Mouse (Mus musculus): Measurements from ENCODE around the gene Nckap1.

The Nckap1 gene

DNA sequence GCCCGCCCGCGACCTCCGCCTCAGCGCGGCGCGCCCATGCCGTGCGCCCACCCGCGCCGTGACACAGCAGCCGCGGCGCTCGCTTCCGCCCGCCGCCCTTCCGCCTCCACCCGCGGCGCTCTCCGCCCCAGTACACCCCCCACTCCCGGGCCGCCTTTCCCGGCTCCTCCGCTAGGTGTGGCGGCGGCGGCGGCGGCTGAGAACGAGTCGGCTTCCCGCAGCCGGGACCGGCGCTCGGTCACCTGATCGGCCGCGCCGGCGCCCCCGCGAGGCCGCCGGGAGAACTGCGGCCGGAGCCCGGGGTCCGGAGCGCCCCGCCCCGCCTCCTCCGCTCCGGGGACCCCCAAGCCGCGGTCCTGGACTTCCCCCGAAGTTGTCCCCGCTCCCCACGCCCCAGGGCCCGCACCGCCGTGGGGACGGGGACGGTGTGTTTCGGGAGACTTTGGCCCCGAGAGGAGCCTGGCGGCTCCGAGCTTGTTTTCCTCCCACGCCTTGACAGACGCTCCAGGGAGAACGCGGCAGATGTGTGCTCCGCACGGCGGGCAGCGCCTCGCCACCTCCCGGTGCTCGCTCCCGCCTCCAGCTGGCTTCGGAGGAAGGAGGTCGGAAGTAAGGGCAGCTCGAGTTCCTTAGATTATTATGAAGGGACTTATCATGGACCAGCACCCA, at the start of gene Nckap1:
TSS of gene Nckap1 (minus strand) at position 338 of the 669 bp plus-strand sequence.
- peak; percentile 88 to 93 for DNase-seq

DNA sequence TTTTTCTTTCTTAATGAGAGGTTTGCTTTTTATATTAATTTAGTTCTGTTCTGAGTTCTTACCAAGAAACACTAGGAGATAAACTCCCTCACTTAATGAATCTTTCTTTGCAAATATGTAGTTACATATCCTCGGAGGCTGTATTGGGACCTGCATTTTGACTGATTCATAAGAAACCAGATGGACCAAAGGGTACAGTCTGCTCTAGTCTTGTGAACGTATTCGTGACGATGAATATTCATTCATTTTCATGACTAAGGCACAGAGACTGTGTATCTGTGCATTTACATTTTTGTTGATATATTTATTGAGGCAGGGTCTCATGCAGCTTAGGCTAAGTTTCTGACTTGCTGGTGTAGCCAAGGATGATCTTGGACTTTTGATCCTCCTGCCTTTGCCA, 43.3 kb upstream of the Nckap1 start:
- no peak for DNase-seq

GRCm38 (mm10) chr2:80621921-80622320, 40.7 kb upstream of the Nckap1 start:
- DNase-seq = no peak

- DNase-seq = no peak
Observed at GRCm38 (mm10) chr2:80618991-80619390, 37.8 kb upstream of the Nckap1 start.

DNA sequence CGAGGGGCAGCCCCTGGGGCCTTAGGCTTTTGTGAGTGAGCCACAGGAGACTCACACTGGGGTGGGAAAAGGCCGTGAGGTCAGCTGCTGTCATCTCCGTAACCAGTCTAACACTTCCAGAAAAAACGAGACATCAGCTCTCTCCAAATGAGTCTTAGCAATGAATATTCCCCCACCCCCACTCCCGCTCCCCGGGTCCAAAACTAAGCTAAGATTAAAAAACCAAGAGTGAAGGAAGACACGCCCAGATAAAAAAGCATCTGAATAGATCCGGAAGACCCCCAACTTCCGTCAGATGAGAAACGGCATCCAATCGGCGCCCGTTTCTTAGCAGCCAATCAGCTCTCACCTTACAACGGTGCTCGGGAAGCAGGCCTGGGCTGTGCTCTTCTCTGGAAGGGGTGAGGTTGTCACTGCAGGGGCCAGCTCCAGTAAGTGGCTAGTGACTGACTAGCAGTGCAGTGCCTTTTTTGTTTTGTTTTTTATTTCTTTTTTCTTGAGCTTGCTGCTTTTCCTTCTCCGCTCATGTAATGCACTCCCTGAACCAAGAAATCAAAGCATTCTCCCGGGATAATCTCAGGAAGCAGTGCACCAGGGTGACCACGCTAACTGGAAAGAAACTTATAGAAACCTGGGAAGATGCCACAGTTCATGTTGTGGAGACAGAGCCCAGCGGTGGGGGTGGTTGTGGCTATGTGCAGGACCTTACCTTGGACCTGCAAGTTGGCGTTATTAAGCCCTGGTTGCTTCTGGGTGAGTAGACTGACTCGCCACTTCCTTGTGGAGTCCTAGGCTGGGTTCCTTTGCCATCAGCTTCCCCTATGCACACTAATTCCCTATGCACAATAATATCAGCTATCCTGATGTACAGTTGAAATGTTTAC, 35.9 kb upstream of the Nckap1 start, which contains the start of the genes Dusp19 and Nup35:
TSS of gene Dusp19 (plus strand) at position 192 of the 884 bp plus-strand sequence.
TSS of gene Nup35 (plus strand) at position 383 of the 884 bp plus-strand sequence.
- DNase-seq = peak; percentile 94 to 95

- no peak for DNase-seq
Observed at GRCm38 (mm10) chr2:80612796-80613195, 31.6 kb upstream of the Nckap1 start.

GRCm38 (mm10) chr2:80612286-80612685, 31.1 kb upstream of the Nckap1 start:
- no peak for DNase-seq

- no peak for DNase-seq
Observed at GRCm38 (mm10) chr2:80603771-80604426, 22.7 kb upstream of the Nckap1 start.

GRCm38 (mm10) chr2:80602756-80603155, 21.6 kb upstream of the Nckap1 start:
- no peak for DNase-seq

GRCm38 (mm10) chr2:80600611-80601010, 19.4 kb upstream of the Nckap1 start:
- no peak for DNase-seq

DNA sequence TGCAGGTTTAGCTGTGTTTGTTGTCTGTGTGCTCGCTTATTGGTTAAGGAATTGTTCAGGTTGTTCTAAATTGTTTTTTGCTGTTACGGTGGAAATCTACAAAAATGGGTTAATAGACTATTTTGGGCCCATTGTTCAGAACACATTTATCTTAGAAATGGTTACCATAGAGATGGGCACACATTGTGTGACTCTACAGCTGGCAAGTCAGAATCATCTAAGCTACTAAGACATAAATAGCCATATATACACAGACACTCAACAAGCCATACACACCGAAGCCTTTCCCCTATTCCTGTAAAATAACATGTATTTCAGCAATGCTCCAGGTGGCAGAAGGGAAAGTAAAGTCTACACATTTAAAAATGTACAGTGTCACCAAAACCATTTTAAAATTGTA, 18.7 kb upstream of the Nckap1 start:
- DNase-seq = no peak

DNA sequence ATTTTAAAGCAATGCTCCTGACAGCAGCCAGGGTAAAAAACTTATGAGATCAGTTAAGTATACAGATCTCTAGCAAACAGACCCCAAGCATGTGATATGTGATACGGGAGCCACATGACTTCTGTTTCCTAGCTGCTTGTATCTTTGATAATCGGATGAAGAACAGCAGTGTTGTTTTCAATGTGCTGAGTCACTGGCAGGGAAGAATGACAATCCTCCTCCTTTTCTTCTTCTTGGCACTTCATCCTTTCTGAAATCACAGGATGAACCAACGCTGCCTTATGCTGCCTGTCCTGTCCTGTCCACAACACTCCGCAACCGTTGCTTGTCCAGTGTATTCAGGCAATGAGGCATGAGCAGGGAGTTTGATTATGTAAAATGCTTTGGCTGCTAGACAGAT, 15.8 kb upstream of the Nckap1 start:
- DNase-seq = no peak

DNA sequence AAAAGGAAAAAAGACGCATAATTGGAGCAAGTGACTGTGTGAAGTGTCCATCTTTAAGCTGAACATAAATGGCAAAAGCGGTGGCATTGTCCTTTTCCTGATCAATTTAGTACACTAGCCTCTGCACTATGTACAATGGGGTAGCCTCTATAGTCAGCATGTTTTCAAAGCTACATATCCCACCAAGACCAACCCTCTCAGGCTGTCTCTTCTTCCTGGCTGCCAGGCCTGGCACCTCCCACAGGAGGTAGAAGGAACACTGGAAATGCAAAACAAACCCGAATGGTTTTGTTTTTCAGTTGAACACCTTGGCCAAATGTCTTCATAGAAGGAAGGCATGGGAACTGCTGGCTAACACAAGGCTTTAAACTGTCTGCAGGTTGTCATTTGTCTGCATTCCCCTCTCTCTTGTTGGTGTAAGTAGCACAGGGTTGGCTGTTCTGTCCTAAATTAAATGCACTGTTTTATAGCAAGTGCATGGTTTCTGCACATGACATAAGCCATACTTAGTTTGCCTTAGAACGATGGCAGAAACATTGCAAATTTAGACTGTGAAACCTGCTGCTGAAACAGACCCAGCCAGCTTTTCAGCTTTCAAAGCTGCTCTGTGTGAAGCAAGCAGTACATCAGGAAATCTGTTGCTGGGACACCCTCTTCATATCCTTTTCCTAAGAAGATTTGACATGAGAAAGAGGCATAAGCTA, 13.2 kb upstream of the Nckap1 start:
- no peak for DNase-seq

DNA sequence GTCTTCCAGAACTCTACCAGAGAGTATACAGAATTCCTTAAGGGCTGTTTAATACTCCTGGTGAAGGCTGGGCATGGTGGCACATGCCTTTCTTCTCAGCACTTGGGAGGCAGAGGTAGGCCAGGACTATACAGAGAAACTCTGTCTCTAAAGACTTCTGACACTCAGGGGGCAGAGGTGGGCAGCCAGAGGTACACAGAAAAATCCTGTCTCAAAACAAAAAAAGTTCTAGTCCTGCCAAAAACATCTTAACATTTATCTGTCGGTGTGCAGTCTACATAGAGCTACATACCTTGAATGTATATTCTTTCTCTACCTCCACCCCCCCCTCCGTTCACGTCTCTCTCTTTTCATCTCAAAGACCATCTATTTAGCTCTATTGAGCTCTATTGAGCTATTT, 1.2 kb upstream of the Nckap1 start:
- no peak for DNase-seq

DNA sequence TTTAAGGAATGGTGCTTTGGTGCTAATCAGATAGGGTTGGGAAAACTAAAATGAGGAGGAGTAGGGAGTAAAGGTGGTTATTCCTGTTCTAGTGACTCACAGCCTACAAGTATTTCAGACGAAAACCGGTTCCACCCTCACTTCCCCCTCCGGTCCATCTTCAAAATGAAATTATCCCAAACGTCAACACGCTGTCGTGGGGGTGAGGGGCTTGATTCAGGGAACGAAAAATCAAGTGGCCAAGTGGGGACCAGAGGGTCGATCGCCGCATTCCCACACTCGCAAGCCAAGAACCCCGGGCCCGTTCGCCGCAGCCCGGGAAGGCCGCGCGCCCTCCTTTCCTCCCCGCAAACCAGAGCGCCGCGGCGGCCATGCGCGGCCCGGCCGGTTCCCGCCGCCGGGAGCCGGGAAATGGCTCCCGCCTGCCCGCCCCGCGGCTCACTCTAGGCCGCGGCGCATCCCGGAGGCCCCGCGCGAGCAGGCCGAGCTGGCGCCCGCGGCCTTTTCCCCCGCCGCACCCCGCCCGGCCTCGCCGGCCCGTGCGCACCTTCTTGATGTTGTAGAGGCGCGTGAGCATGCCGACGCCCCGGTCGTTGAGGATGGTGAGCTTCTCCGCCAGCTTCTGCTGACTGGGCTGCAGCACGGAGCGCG, 744 bp downstream of the Nckap1 start:
- peak; percentile 26 to 36 for DNase-seq

DNA sequence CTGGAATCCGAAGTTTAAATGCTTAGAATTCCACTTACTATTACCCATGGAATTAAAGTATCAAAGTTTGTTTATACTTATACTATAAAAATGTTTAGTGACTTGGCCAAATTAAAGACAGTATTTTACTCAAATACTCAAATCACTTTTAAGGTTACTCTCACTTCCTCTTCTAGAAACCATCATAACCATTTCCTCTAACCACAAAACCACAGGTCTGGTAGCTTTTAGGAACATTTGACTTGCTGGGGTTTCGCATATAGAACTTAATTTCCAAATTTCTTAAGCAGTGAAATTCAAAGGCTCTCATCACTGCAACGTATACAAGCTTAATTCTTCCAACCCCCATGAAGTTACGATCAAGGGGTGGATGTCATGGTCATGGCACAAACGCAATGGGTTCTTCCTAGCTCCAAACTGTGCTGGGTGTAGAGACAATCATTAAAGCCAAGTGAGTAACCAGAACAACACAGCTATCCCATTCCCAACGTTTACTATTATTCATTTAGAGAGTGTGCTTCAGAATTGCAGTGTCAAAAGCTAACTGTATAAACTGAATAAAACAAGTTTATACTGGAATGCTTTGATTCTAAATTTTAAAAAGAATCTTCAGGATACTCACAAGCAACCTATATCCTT, 1.8 kb downstream of the Nckap1 start:
- no peak for DNase-seq

- no peak for DNase-seq
Observed at GRCm38 (mm10) chr2:80577286-80577685, 3.9 kb downstream of the Nckap1 start.

- no peak for DNase-seq
Observed at GRCm38 (mm10) chr2:80570656-80571055, 10.5 kb downstream of the Nckap1 start.

GRCm38 (mm10) chr2:80567411-80567810, 13.8 kb downstream of the Nckap1 start:
- DNase-seq = no peak

- no peak for DNase-seq
Observed at GRCm38 (mm10) chr2:80562253-80562652, 18.9 kb downstream of the Nckap1 start.

DNA sequence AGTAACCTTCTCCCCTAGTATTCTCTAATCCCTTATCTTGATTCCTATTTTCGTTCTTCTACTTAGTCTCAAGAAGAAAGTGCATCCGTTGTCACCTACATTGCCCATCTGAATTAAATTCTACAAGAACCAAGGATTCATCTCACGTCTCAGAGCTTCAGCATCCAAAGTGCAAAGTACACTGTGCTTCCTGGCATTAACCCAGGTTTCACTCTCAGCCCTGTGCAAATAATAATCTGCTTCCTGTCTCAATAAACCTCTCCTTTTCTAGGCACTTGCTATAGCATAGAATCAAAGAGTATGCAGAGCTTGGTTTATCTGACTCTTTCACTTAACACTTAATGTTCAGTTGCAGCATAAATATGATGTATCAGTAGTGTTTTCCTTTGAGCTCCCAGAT, 19.7 kb downstream of the Nckap1 start:
- no peak for DNase-seq

DNA sequence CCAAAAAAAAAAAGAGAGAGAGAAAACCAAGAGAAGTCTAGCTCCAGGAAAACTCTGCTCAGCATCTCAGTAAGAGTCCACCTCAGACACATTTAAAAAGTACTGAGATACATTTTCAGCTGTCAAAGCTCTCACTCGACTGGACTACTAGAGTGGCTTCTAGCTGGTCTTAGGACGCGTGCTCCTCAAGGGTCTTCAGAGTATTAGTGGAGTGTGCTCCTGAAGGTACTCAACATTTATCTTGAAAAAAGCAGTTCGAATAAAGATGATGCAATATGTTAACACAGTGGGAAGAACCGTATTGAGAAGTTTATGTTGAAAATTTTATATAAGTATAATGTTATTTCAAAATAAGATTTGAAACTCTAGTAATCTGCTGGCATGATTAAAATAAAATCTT, 20.4 kb downstream of the Nckap1 start:
- DNase-seq = no peak

All from lung, adult 18-20 months (tissue).